Mouse (Mus musculus) CH12.LX (cell line): ENCODE results near the gene Plcb2.

ENCODE experiments used
- CHD2 ChIP-seq: IDR thresholded peaks from 2 replicates; pipeline ENCODE4 v1.6.1; 2011; ENCODE audit warnings: low read length, improper control_type of control experiment
- CTCF ChIP-seq, 2 experiments: IDR thresholded peaks in 1 of 2; conservative IDR thresholded peaks in 1 of 2; 2 replicates each; pipeline ENCODE4 v1.5.1; 2011 to 2012; ENCODE audit warnings: low read depth in 2 of 2, low read length in 2 of 2, improper control_type of control experiment in 1 of 2, inconsistent platforms in 1 of 2, mild to moderate bottlenecking in 1 of 2, moderate library complexity in 1 of 2
- EP300 ChIP-seq: IDR thresholded peaks from 2 replicates; pipeline ENCODE4 v1.6.1; 2011; ENCODE audit warnings: low read length, improper control_type of control experiment
- PAX5 ChIP-seq: IDR thresholded peaks from 2 replicates; pipeline ENCODE4 v1.6.1; 2012; ENCODE audit warnings: low read length, inconsistent platforms, mixed read lengths
- POLR2A ChIP-seq: IDR thresholded peaks from 2 replicates; pipeline ENCODE4 v1.6.1; 2011; ENCODE audit warnings: low read depth, mild to moderate bottlenecking, improper control_type of control experiment, low read length
- ZNF384 ChIP-seq: IDR thresholded peaks from 2 replicates; pipeline ENCODE4 v1.6.1; 2012; ENCODE audit warnings: low read depth, low read length, improper control_type of control experiment, inconsistent platforms

- TF ChIP-seq POLR2A = no peak
- TF ChIP-seq CHD2 = no peak
- TF ChIP-seq CTCF (conservative IDR thresholded peaks at IDR 0.05 in 1 of 2, IDR thresholded peaks at IDR 0.05 in 1 of 2; ENCODE audit: low read depth in 2 of 2, low read length in 2 of 2) = no peak
- no peak for TF ChIP-seq PAX5
- TF ChIP-seq EP300 = no peak
- no peak for TF ChIP-seq ZNF384
Observed at GRCm38 (mm10) chr2:118776295-118776694, 48.1 kb upstream of the Plcb2 start.
